Mouse (Mus musculus): Measurements from ENCODE around the gene Ccl3. TPM values are rescaled to one million over a fixed set of nuclear protein-coding genes. Genes with fewer than 3 reads are reported as not detected.

The Ccl3 gene
- total and polyA plus RNA-seq, 2 experiments from 2014 or later, result 0.62 to 1.0 TPM

- no peak overlapping the region for H3K27ac ChIP-seq (ENCODE audit: low read depth, low read length)
- H3K4me1 ChIP-seq (ENCODE audit: insufficient read depth), result no peaks in the 10 kb centered on the region
- no peaks in the 10 kb centered on the region for H3K27me3 ChIP-seq (ENCODE audit: insufficient read depth, low read length)
- H3K4me2 ChIP-seq (ENCODE audit: low read depth), result no peak overlapping the region
- no peak overlapping the region for H3K9ac ChIP-seq
- H3K9me3 ChIP-seq (ENCODE audit: low read length), result no peaks in the 10 kb centered on the region
- no peaks in the 10 kb centered on the region for H3K36me3 ChIP-seq (ENCODE audit: insufficient read depth)
- no peak for TF ChIP-seq CTCF (IDR thresholded peaks at IDR 0.05; ENCODE audit: low read depth)
- no peak overlapping the region for H3K4me3 ChIP-seq (ENCODE audit: low read depth, low read length)
- 83% methylated on average over 6 of the region's 6 CpGs for WGBS
- DNase-seq (no peak), ATAC-seq (no peak)
These were observed 9.6 kb upstream of the Ccl3 start for GRCm38 (mm10) chr11:83658797-83659196.

GRCm38 (mm10) chr11:83657508-83657907, 8.4 kb upstream of the Ccl3 start:
- Histone ChIP-seq H3K27ac (ENCODE audit: low read depth, low read length) (no peak overlapping the region), H3K36me3 (ENCODE audit: insufficient read depth) (no peaks in the 10 kb centered on the region), H3K4me1 (ENCODE audit: insufficient read depth) (no peaks in the 10 kb centered on the region), H3K9me3 (ENCODE audit: low read length) (no peaks in the 10 kb centered on the region), H3K4me3 (ENCODE audit: low read depth, low read length) (no peak overlapping the region), H3K9ac (no peak overlapping the region), H3K27me3 (ENCODE audit: insufficient read depth, low read length) (no peaks in the 10 kb centered on the region), H3K4me2 (ENCODE audit: low read depth) (no peak overlapping the region)
- no peak for TF ChIP-seq CTCF (IDR thresholded peaks at IDR 0.05; ENCODE audit: low read depth)
- no peak for DNase-seq
- 85% methylated on average over 3 of the region's 3 CpGs for WGBS
- ATAC-seq, result no peak

- Histone ChIP-seq H3K4me3 (ENCODE audit: low read depth, low read length) (no peak overlapping the region), H3K27me3 (ENCODE audit: insufficient read depth, low read length) (no peaks in the 10 kb centered on the region), H3K9ac (no peak overlapping the region), H3K4me1 (ENCODE audit: insufficient read depth) (no peaks in the 10 kb centered on the region), H3K9me3 (ENCODE audit: low read length) (no peaks in the 10 kb centered on the region), H3K27ac (ENCODE audit: low read depth, low read length) (no peak overlapping the region), H3K36me3 (ENCODE audit: insufficient read depth) (no peaks in the 10 kb centered on the region), H3K4me2 (ENCODE audit: low read depth) (no peak overlapping the region)
- no peak for DNase-seq
- TF ChIP-seq CTCF (IDR thresholded peaks at IDR 0.05; ENCODE audit: low read depth), result no peak
- ATAC-seq, result no peak
- WGBS, result 91% methylated on average over 8 of the region's 8 CpGs
These were observed 5.5 kb upstream of the Ccl3 start for GRCm38 (mm10) chr11:83654606-83655005.

- 90% methylated on average over 6 of the region's 6 CpGs for WGBS
- Histone ChIP-seq H3K9ac (no peak overlapping the region), H3K27ac (ENCODE audit: low read depth, low read length) (no peak overlapping the region), H3K4me2 (ENCODE audit: low read depth) (no peak overlapping the region), H3K4me1 (ENCODE audit: insufficient read depth) (no peaks in the 10 kb centered on the region), H3K36me3 (ENCODE audit: insufficient read depth) (no peaks in the 10 kb centered on the region), H3K9me3 (ENCODE audit: low read length) (no peaks in the 10 kb centered on the region), H3K27me3 (ENCODE audit: insufficient read depth, low read length) (no peaks in the 10 kb centered on the region), H3K4me3 (ENCODE audit: low read depth, low read length) (no peak overlapping the region)
- no peak for DNase-seq
- TF ChIP-seq CTCF (IDR thresholded peaks at IDR 0.05; ENCODE audit: low read depth), result no peak
- no peak for ATAC-seq
These were observed 2.6 kb downstream of the Ccl3 start for GRCm38 (mm10) chr11:83646356-83647149.

GRCm38 (mm10) chr11:83645521-83645920, 3.6 kb downstream of the Ccl3 start, which contains the start of gene Rpl9-ps1:
TSS of gene Rpl9-ps1 (minus strand) at chr11:83645621.
- H3K36me3 ChIP-seq (ENCODE audit: insufficient read depth), result no peaks in the 10 kb centered on the region
- no peak for DNase-seq
- no peaks in the 10 kb centered on the region for H3K9me3 ChIP-seq (ENCODE audit: low read length)
- no peak for ATAC-seq
- TF ChIP-seq CTCF (IDR thresholded peaks at IDR 0.05; ENCODE audit: low read depth), result no peak
- no peak within 1 kb of the TSS for H3K27ac ChIP-seq (ENCODE audit: low read depth, low read length)
- H3K9ac ChIP-seq, result no peak within 1 kb of the TSS
- H3K4me3 ChIP-seq (ENCODE audit: low read depth, low read length), result no peak within 1 kb of the TSS
- H3K27me3 ChIP-seq (ENCODE audit: insufficient read depth, low read length), result no peaks in the 10 kb centered on the region
- no peak within 1 kb of the TSS for H3K4me2 ChIP-seq (ENCODE audit: low read depth)
- 85% methylated on average over 1 of the region's 1 CpGs for WGBS
- no peaks in the 10 kb centered on the region for H3K4me1 ChIP-seq (ENCODE audit: insufficient read depth)

GRCm38 (mm10) chr11:83641216-83641615, 7.9 kb downstream of the Ccl3 start:
- no peak overlapping the region for H3K27ac ChIP-seq (ENCODE audit: low read depth, low read length)
- no peak overlapping the region for H3K4me3 ChIP-seq (ENCODE audit: low read depth, low read length)
- DNase-seq (no peak), ATAC-seq (no peak)
- no peaks in the 10 kb centered on the region for H3K9me3 ChIP-seq (ENCODE audit: low read length)
- H3K27me3 ChIP-seq (ENCODE audit: insufficient read depth, low read length), result no peaks in the 10 kb centered on the region
- TF ChIP-seq CTCF (IDR thresholded peaks at IDR 0.05; ENCODE audit: low read depth), result no peak
- no peaks in the 10 kb centered on the region for H3K36me3 ChIP-seq (ENCODE audit: insufficient read depth)
- H3K9ac ChIP-seq, result no peak overlapping the region
- no peaks in the 10 kb centered on the region for H3K4me1 ChIP-seq (ENCODE audit: insufficient read depth)
- no peak overlapping the region for H3K4me2 ChIP-seq (ENCODE audit: low read depth)
- 88% methylated on average over 2 of the region's 2 CpGs for WGBS

GRCm38 (mm10) chr11:83640141-83640540, 9.0 kb downstream of the Ccl3 start:
- Histone ChIP-seq H3K4me1 (ENCODE audit: insufficient read depth) (no peaks in the 10 kb centered on the region), H3K27ac (ENCODE audit: low read depth, low read length) (no peak overlapping the region), H3K9ac (no peak overlapping the region), H3K36me3 (ENCODE audit: insufficient read depth) (no peaks in the 10 kb centered on the region), H3K4me3 (ENCODE audit: low read depth, low read length) (no peak overlapping the region), H3K4me2 (ENCODE audit: low read depth) (no peak overlapping the region), H3K27me3 (ENCODE audit: insufficient read depth, low read length) (no peaks in the 10 kb centered on the region), H3K9me3 (ENCODE audit: low read length) (no peaks in the 10 kb centered on the region)
- 85% methylated on average over 5 of the region's 5 CpGs for WGBS
- no peak for DNase-seq
- ATAC-seq, result no peak
- TF ChIP-seq CTCF (IDR thresholded peaks at IDR 0.05; ENCODE audit: low read depth), result no peak

All from forebrain, postnatal 0 days (tissue).